Mouse (Mus musculus): ENCODE results near the gene Plod2.

Plod2 gene

GRCm38 (mm10) chr9:92555006-92555958 lies 13.3 kb downstream of the Plod2 start:
- CTCF ChIA-PET = no interaction called here

DNA sequence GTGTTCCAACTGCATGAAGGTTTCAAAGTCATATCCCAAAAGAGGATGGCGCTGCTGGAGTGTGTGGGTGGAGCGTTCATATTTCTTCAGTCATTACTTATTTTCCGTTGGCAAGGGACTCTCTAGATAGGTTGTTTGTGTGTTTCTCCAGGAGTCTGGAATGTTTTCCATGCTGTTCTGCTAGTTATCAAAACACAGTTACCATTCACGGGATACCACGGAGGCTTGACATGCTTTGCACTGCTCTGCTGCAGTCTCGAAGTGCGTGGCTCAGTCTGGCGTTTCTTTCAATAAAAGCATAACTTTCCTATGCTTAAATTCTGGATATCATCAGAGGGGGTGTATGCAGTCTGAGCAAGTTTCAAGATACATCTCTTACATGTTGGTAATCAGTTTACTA lies 17.7 kb downstream of the Plod2 start:
- CTCF ChIA-PET = no interaction called here

DNA sequence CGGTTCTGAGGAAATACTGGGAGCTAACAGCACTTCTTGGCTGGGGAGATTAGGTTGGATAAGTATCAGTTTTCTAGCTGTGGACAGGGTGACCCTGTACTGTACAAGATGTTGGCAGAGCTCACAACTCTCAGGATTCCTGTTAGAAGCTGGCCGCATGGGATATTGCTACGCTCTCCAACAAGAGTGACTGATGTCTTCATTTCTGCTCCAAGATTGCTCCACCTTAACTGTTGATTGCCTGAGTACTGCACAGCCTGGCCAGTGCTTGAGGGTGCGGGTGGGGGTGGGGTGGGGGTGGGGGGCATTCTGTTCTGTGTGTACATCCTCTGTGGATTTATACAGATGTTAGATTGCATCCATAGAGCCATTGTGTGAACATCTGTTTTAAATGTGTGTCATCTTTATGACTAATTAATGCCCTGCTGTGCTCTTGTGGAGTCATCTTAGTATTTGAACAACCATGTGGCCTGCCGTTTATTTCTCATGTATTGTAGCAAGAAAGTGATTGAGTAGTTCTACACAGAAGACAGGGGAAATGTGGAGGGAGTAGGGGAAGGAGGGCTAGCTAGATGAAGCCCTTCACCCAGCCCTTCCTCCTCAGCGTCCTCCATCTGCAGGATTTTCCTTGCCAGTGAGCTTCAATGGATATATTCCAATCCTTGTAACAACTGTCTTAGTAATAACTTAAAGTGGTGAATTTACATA lies 19.0 kb downstream of the Plod2 start:
- CTCF ChIA-PET = no interaction called here

GRCm38 (mm10) chr9:92562416-92562815 lies 20.4 kb downstream of the Plod2 start:
- CTCF ChIA-PET = no interaction called here

DNA sequence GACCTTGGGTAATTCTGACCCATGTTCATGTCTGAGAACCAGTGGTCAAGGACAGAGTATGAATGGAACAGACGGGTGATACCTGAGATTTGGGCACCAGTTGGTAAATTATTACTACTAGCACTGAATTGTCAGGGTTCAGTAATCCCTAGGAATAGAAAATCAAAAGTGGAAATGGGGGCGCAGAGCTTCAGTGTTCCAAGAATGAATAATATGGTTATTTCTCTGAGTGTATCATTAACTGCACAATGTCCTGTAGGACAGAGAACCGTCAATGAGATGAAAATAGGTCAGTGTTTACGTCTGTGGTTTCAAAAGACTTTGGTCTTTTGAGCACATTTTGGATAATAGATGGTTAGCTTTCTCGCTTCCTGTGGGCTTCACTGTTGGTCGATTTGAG lies 21.3 kb downstream of the Plod2 start:
- CTCF ChIA-PET = no interaction called here

- CTCF ChIA-PET = no interaction called here
These were observed 22.4 kb downstream of the Plod2 start for GRCm38 (mm10) chr9:92564391-92564790.

DNA sequence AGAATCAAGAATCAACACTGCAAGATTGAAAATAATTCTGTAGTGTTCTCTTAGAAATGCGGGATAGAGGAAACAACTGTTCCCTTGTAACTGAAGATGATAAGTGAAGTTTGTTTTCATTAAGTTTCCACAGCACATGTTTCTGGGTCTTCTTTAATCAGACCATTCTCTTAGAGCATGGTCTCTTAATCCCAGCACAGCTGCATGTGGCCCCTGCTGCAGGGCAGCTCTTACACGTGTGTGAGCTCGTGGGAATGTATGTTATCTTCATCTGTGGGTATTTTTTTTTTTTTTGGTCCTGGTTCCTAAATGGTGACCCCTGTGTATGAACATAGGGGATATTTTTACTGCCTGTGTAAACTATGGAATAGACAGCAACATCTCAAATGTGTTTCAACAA lies 24.2 kb downstream of the Plod2 start:
- CTCF ChIA-PET = no interaction called here

DNA sequence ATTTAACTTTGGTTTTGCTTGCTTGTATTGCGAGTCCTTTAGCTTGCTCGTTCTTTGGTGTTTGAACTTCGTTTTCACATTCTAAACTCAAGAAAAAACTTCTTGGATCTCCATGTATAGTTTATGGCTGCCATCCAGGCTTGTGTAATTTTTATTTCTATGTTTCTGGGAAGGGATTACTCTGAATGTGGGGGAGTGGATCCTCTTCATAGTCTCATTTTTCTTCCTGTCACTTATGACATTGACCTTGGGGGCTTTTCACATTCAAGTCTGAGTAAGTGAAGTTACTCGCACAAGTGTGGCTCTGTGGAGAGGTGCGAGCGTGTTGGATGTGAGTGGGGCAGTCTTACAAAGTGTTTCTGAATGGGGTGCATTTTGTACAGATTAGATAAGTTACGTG lies 25.5 kb downstream of the Plod2 start:
- CTCF ChIA-PET = no interaction called here

GRCm38 (mm10) chr9:92568798-92569197 lies 26.8 kb downstream of the Plod2 start:
- CTCF ChIA-PET = no interaction called here

DNA sequence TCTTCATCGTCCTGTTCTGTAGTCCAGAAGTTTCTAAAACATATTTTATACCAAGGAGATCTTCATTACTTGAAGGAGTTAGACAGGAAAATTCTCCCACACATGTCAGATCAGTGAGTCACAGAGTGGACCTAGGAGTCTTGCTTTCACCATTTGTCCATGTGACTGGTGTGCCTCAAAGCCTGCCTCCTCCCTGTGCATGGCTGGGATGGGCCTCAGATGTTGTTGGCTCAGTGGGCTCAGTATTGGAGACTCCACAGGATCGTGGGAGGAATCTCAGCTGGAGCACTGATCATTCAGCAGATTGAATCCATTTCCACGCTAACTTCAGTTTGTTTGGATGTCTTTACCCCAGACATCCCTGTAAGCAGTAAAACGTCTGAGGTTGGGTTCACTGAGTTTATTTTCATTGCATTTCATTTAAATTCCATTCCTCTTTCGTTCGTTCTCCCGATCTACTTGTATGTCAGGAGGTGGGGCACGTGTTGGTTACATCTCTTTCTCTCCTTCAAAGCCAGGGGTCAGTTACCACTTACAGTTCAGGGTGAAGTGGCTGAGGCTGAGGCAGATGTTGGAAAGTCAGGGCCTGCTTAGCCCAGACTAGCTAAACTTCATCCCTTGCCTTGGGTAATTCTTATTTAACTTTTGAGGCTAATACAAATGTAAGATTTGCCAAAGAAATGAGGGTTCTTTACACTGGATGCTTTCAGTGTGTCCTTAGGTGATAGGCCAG lies 30.5 kb downstream of the Plod2 start:
- CTCF ChIA-PET = no interaction called here

GRCm38 (mm10) chr9:92583876-92584275 lies 41.9 kb downstream of the Plod2 start:
- CTCF ChIA-PET = interaction anchor here (0.5 kb wide), 1 partner anchor 391 kb away, joined by 3 read pairs; the partner anchor contains the start of gene Plscr5

GRCm38 (mm10) chr9:92586025-92586424 lies 44.0 kb downstream of the Plod2 start:
- CTCF ChIA-PET = no interaction called here

DNA sequence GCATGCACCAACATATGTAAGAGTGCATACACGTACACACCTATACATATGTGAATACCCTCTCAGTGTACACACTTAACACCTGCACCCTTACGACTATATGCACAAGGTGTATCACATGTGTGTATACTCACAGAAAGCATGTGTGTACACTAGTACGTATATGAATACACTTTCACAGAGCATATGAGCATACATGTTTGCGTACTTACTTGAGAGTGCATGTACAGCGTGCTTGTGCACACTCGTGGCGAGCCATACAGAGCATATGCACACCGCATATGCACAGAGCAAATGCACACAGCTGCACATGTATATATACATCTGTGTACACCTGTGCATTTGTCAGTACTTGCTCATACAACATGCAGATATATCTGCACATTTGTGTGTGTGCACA lies 45.4 kb downstream of the Plod2 start:
- CTCF ChIA-PET = no interaction called here

DNA sequence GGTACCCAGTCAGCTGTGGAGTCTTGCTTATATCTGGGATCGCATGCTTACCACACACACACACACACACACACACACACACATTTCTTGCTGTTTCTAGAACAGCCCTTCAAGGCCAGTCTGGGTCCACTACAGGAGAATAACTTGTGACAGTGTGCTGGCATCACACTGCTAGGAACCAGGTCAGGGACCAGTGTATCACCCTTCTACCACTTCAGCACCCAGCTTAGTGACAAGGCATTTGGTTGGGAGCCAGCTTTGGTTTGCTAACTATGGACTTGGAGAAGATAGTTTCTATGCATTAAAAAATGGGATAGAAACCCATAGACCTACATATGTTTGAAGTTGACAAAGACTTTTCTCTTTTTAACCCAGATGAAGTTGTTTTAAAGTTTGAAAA lies 46.2 kb downstream of the Plod2 start:
- CTCF ChIA-PET = no interaction called here

DNA sequence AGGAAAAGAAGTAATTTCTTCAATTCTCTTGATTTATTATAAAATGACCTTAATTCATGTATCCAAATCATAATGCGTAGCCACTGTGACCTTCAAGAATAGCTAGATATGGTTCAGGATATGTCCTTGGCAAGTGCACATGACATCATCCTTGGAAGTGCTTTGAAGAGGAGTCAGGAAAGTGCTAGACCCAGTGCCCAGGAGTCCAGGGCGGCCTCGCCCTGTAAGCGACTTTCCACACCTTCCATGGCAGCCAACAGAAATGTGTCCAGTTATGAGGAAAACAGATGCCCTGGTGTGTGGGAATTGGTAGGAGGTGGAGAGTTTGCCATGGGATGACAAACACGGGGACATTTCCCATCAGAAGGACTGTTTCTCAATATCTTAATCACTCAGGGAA lies 47.0 kb downstream of the Plod2 start:
- CTCF ChIA-PET = no interaction called here

- CTCF ChIA-PET = no interaction called here
These were observed 49.5 kb downstream of the Plod2 start for GRCm38 (mm10) chr9:92591482-92591881.

DNA sequence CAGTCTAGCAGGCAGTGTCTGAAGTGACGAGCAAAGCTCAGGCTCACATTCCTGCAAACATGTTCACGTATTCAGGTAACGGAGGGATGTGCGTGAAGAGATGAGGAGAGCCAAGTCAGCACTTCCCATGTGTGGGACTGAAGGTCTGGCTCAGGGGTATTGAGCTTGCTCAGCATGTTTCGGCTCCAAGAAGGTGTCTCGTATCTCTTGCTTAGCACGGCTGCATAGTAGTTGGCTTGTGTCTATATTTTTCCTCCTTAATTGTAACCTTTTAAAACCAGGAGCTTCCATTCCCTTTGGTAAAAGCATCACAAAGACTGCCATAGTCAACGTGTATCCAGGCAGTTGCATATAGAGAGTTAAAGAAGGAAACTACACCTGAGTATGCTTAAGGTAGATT lies 50.7 kb downstream of the Plod2 start:
- CTCF ChIA-PET = no interaction called here

GRCm38 (mm10) chr9:92594491-92594890 lies 52.5 kb downstream of the Plod2 start:
- CTCF ChIA-PET = no interaction called here

DNA sequence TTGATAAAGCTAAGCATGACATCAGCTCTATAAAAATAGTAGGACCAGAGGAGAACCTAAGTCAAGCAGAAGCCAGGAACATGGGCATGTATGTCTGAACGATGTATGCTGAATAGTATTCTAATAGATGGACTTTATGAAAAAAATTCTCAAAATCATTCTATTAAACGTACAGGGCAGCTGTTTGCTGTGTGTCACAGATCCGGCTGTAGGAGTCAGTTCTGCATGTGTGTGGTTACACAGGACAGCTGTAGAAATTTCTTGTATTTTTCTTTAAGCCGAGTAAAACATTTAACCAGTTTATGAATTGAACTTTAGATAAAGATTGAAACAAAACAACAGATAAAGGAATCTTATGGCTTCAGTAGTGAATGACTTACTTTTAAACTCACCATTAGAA lies 53.3 kb downstream of the Plod2 start:
- CTCF ChIA-PET = no interaction called here

GRCm38 (mm10) chr9:92596916-92597547 lies 55.0 kb downstream of the Plod2 start:
- CTCF ChIA-PET = no interaction called here

GRCm38 (mm10) chr9:92597776-92598175 lies 55.8 kb downstream of the Plod2 start:
- CTCF ChIA-PET = no interaction called here

GRCm38 (mm10) chr9:92599940-92600538 lies 58.0 kb downstream of the Plod2 start:
- CTCF ChIA-PET = no interaction called here
